Mouse (Mus musculus): ENCODE data around the gene Prickle3. TPM values are rescaled to one million over a fixed set of nuclear protein-coding genes. Genes with fewer than 3 reads are reported as not detected.
"Not testable (repeated sequence)": the region's sequence is repeated elsewhere in the genome, so short reads cannot be mapped to it uniquely, and the experiment has no call there.

The Prickle3 gene
- polyA plus RNA-seq, 1 experiment from 2014 or later, result 3.0 TPM

- Histone ChIP-seq H3K27me3 (replicated peaks) (no peaks in the 10 kb centered on the region), H3K9me3 (no peaks in the 10 kb centered on the region), H3K4me3 (0 out of 2 replicates have a peak overlapping the region, but pooled peaks have one; percentile 9), H3K9ac (no peak overlapping the region), H3K4me2 (replicated peaks) (peak overlapping the region; percentile 46), H3K27ac (no peak overlapping the region), H3K4me1 (no peaks in the 10 kb centered on the region), H3K36me3 (no peaks in the 10 kb centered on the region)
- 35% methylated on average over 28 of the region's 28 CpGs for WGBS
- ATAC-seq (ENCODE audit: low FRiP score, low read depth), result no peak
Observed at GRCm38 (mm10) chrX:7674284-7675000, 17.4 kb downstream of the Prickle3 start.

DNA sequence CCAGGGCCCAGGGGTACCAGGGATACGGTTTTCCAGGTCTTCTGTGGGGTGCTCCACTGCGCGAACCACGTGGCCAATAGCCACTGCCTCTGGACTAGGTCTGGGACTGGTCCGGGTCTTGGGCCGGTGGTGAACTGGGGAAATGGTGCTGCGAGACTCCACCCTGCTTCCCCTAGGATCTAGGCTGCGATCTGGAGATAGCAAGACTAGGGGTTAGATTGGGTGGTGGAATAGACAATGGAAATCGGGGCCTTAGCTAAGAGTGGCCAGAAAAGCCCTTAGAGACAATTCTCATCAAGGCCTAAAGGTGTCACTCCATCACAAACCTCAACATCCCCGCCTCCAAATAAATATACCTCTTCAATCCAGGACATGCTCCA, 17.9 kb downstream of the Prickle3 start:
- no peak overlapping the region for H3K9ac ChIP-seq
- WGBS, result 39% methylated on average over 10 of the region's 10 CpGs
- H3K4me3 ChIP-seq, result 0 out of 2 replicates have a peak overlapping the region, but pooled peaks have one; percentile 9

DNA sequence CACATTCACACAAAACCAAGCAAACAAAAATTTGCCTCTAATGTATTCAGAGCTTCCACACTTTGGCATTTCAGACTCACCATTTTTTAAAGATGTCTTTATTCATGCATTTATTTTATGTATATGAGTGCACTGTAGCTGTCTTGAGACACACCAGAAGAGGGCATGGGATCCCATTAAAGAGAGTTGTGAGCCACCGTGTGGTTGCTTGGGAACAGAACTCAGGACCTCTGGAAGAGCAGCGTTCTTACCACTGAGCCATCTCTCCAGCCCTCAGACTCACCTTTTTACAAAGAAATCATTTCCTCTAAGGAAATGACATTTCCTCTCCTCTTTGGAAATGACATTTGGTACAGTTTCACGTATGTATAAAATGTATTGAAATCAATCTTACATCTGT, 21.9 kb downstream of the Prickle3 start:
- no peak overlapping the region for H3K9ac ChIP-seq
- no peak overlapping the region for H3K27ac ChIP-seq
- no peaks in the 10 kb centered on the region for H3K9me3 ChIP-seq
- no peak overlapping the region for H3K4me3 ChIP-seq
- ATAC-seq (ENCODE audit: low FRiP score, low read depth), result no peak
- no peaks in the 10 kb centered on the region for H3K36me3 ChIP-seq
- no peaks in the 10 kb centered on the region for H3K4me1 ChIP-seq
- H3K4me2 ChIP-seq (replicated peaks), result no peak overlapping the region
- WGBS, result 50% methylated on average over 3 of the region's 3 CpGs
- no peaks in the 10 kb centered on the region; the same call in 1 of the 2 replicates for H3K27me3 ChIP-seq (replicated peaks)

More for the DNA sequence above, 17.9 kb downstream of the Prickle3 start:
- no peaks in the 10 kb centered on the region for H3K4me1 ChIP-seq
- H3K9me3 ChIP-seq, result no peaks in the 10 kb centered on the region
- ATAC-seq (ENCODE audit: low FRiP score, low read depth), result no peak
- H3K4me2 ChIP-seq (replicated peaks), result peak overlapping the region; percentile 46
- H3K27me3 ChIP-seq (replicated peaks), result no peaks in the 10 kb centered on the region
- H3K36me3 ChIP-seq, result no peaks in the 10 kb centered on the region
- no peak overlapping the region for H3K27ac ChIP-seq

DNA sequence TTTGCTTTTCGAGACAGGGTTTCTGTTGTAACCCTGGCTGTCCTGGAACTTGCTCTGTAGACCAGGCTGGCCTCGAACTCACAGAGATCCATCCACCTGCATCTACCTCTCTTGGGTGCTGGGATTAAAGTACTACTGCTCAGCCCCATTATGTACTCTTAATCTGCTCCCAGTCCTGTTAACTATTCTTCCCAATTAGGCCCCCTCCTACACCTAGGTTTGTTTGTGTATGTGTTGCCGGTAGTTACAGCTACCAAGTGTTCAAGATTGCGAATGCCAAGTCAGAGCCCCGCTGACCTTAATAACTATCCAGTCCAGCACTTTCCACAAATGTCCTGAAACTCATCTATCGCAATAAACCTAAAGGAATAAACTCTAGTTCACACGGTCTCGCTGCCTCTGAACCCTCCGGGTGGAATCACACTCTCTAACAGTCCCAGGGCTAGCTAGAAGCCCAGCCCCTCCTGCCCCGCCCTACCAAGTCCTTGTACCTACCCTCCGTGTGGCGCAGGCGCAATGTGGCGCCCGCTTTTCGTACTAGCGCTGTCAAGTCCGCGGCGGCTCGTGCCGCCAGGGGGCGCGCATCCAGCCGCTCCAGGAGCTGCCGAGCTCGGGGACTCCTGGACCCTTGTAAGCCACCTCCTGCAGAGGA, 22.5 kb downstream of the Prickle3 start:
- Histone ChIP-seq H3K27ac (no peak overlapping the region), H3K9ac (no peak overlapping the region), H3K4me1 (no peaks in the 10 kb centered on the region), H3K9me3 (no peaks in the 10 kb centered on the region), H3K36me3 (no peaks in the 10 kb centered on the region), H3K4me2 (replicated peaks) (peak overlapping the region; percentile 53), H3K4me3 (0 out of 2 replicates have a peak overlapping the region, but pooled peaks have one; percentile 2), H3K27me3 (replicated peaks) (no peaks in the 10 kb centered on the region; the same call in 1 of the 2 replicates)
- peak; percentile 91 for ATAC-seq (ENCODE audit: low FRiP score, low read depth)
- WGBS, result 23% methylated on average over 27 of the region's 27 CpGs

DNA sequence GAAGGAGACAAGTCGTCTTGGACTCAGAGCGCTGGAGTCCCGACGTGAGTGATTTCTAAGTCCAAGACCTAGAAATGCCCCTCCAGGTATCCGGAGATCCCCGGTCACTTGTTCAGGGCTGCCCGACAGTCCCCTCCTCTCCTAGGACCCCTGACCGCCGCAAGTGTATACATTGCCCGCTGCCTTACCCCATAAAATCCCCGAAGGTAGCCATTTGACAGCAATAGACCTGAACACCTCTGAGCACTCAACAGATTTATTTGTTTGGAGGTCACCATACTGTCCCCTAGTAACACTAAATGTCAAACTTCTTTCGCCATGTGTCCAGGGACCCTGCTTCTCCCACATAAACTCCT, 23.0 kb downstream of the Prickle3 start:
- Histone ChIP-seq H3K4me1 (no peaks in the 10 kb centered on the region), H3K4me3 (0 out of 2 replicates have a peak overlapping the region, but pooled peaks have one; percentile 2), H3K27ac (no peak overlapping the region), H3K36me3 (no peaks in the 10 kb centered on the region), H3K4me2 (replicated peaks) (peak overlapping the region; percentile 53), H3K9me3 (no peaks in the 10 kb centered on the region), H3K27me3 (replicated peaks) (no peaks in the 10 kb centered on the region; the same call in 1 of the 2 replicates), H3K9ac (no peak overlapping the region)
- peak; percentile 54; the same call in 1 of the 2 replicates for ATAC-seq (ENCODE audit: low FRiP score, low read depth)
- WGBS, result 18% methylated on average over 12 of the region's 12 CpGs

DNA sequence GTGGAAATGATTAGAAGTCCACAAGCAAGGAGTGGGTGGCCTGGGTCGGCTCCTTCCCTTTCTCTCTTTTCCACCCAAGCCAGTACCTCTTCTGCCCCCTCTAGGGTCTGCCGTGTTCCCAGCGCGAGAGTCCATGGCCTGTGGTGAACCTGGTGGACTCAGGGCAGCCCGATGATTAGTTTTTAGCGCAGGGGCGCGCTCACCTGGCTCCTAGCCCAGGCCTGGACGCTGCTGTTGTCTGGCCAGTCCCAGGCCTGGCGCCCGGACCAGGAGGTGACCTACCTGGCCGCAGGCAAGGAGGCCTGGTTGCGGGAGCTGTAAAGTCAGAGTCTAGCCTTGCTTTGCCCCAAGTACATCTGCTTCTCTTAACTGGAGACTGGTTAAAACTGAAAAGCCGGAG, 23.8 kb downstream of the Prickle3 start, which contains the start of gene Magix:
TSS of gene Magix (minus strand) at position 388 of the 400 bp plus-strand sequence.
- no peaks in the 10 kb centered on the region; the same call in 1 of the 2 replicates for H3K27me3 ChIP-seq (replicated peaks)
- ATAC-seq (ENCODE audit: low FRiP score, low read depth), result no peak
- no peaks in the 10 kb centered on the region for H3K4me1 ChIP-seq
- 74% methylated on average over 14 of the region's 14 CpGs for whole genome bisulfite sequencing
- no peak within 1 kb of the TSS for H3K4me3 ChIP-seq
- no peak within 1 kb of the TSS for H3K9ac ChIP-seq
- no peaks in the 10 kb centered on the region for H3K36me3 ChIP-seq
- H3K27ac ChIP-seq, result no peak within 1 kb of the TSS
- peak within 1 kb of the TSS; percentile 53 for H3K4me2 ChIP-seq (replicated peaks)
- no peaks in the 10 kb centered on the region for H3K9me3 ChIP-seq

- no peak overlapping the region for H3K9ac ChIP-seq
- H3K9me3 ChIP-seq, result no peaks in the 10 kb centered on the region
- no peaks in the 10 kb centered on the region for H3K27me3 ChIP-seq (replicated peaks)
- H3K4me2 ChIP-seq (replicated peaks), result no peak overlapping the region
- H3K4me1 ChIP-seq, result no peaks in the 10 kb centered on the region
- H3K27ac ChIP-seq, result no peak overlapping the region
- no peak overlapping the region for H3K4me3 ChIP-seq
- ATAC-seq (ENCODE audit: low FRiP score, low read depth), result no peak
- no peaks in the 10 kb centered on the region for H3K36me3 ChIP-seq
- WGBS, result 98% methylated on average over 2 of the region's 2 CpGs
Observed at GRCm38 (mm10) chrX:7688321-7688720, 31.3 kb downstream of the Prickle3 start.

DNA sequence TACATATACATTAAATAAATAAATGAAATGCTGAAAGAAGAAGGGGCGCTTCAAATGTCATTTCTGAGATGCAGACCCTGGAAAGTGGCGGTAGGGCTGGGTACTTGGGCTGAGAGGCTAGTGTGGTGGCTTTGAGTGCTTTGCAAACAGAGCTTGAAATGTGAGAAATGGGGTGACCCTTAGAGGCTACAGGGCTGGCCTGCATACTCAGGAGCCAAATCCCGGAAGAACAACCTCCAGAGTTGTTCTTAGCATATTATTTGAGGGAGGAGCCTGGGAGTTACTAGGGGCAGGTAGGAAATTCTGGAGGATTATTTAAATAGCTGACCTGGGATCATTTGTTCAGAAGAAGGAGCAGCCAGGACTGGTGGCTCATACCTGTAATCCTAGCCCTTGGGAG, 33.4 kb downstream of the Prickle3 start:
- Histone ChIP-seq H3K27ac (no peak overlapping the region), H3K4me3 (no peak overlapping the region), H3K27me3 (replicated peaks) (no peaks in the 10 kb centered on the region), H3K9ac (no peak overlapping the region), H3K9me3 (no peaks in the 10 kb centered on the region), H3K36me3 (no peaks in the 10 kb centered on the region), H3K4me2 (replicated peaks) (no peak overlapping the region), H3K4me1 (no peaks in the 10 kb centered on the region)
- no peak for ATAC-seq (ENCODE audit: low FRiP score, low read depth)
- WGBS, result 69% methylated on average over 3 of the region's 3 CpGs

DNA sequence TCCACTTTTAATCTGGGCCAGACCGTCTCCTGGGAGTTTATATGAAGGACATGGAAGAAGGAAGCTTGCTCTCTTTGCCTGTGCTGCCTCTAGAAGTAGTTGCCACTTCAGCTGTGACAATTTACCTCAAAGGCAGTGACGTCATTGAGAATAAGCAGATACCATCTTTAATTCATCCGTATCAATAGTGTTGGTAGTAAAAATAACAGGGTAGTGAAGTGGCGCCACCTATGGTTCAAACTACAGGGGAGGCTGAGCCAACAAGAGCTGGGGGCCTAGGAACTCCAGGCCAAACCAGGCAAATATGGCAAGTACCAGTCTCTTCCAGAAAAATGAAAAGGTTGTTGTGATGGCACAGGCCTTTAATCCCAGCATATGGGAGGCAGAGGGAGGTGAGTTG, 35.8 kb downstream of the Prickle3 start:
- no peaks in the 10 kb centered on the region for H3K9me3 ChIP-seq
- ATAC-seq (ENCODE audit: low FRiP score, low read depth), result no peak
- H3K4me1 ChIP-seq, result no peaks in the 10 kb centered on the region
- no peak overlapping the region for H3K4me3 ChIP-seq
- no peak overlapping the region for H3K27ac ChIP-seq
- H3K9ac ChIP-seq, result no peak overlapping the region
- WGBS, result 43% methylated on average over 4 of the region's 4 CpGs
- no peak overlapping the region for H3K4me2 ChIP-seq (replicated peaks)
- H3K36me3 ChIP-seq, result no peaks in the 10 kb centered on the region
- no peaks in the 10 kb centered on the region for H3K27me3 ChIP-seq (replicated peaks)

GRCm38 (mm10) chrX:7696520-7696919, 39.5 kb downstream of the Prickle3 start:
- peak; percentile 33 for ATAC-seq (ENCODE audit: low FRiP score, low read depth)
- H3K9me3 ChIP-seq, result no peaks in the 10 kb centered on the region
- H3K9ac ChIP-seq, result no peak overlapping the region
- peak overlapping the region; percentile 47; the same call in 1 of the 2 replicates for H3K4me3 ChIP-seq
- no peaks in the 10 kb centered on the region; the same call in 1 of the 2 replicates for H3K36me3 ChIP-seq
- no peak overlapping the region for H3K27ac ChIP-seq
- 36% methylated on average over 6 of the region's 6 CpGs for WGBS
- H3K4me2 ChIP-seq (replicated peaks), result peak overlapping the region; percentile 44
- no peaks in the 10 kb centered on the region for H3K27me3 ChIP-seq (replicated peaks)
- no peaks in the 10 kb centered on the region for H3K4me1 ChIP-seq

DNA sequence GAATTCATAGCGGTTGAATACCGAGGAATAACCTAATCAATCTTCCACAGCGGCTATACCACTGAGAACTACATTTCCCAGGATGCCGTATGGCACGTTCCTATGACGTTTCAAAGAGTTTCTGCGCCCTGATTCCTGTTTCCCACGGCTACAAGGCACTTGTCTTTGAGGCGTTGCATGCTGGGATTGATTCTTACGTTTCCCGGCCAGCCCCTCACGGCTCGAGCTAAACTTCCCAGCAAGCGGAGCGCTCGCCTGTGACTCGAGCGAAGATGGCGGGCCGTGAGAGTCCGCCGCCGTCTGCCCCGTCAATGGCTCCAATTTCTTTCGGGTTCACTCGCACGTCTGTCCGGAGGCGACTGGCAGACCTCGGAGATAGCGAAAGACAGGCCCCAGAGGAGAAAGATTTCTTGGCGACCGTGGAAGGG, 39.9 kb downstream of the Prickle3 start, which contains the start of gene Gpkow:
TSS of gene Gpkow (plus strand) at position 178 of the 428 bp plus-strand sequence.
- no peaks in the 10 kb centered on the region; the same call in 1 of the 2 replicates for H3K36me3 ChIP-seq

DNA sequence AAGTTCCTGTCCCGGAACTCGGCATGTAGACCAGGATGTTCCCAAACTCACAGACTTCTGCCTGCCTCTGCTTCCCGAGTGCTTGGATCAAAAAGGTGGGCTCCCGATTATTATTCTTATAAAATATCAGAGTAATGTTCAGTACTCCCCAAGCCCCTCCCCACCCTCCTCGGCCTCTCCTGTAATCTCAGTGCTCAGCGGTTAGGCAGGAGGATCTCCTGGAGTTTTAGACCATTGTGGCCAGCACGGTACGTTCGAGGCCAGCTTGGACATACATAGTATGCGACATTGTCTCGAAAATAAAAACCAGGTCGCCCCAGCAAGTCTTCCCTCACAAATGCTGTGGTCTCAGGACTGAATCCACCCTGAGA, 56.7 kb downstream of the Prickle3 start:
- 0 out of 2 replicates have a peak overlapping the region, but pooled peaks have one; percentile 16 for H3K4me3 ChIP-seq
- peak overlapping the region; percentile 52 for H3K4me2 ChIP-seq (replicated peaks)
- H3K4me1 ChIP-seq; H3K27me3 ChIP-seq (replicated peaks); H3K9me3 ChIP-seq; H3K9ac ChIP-seq; ATAC-seq (ENCODE audit: low FRiP score, low read depth); H3K36me3 ChIP-seq; H3K27ac ChIP-seq: not testable (repeated sequence)
- 36% methylated on average over 6 of the region's 12 CpGs for WGBS

More for the DNA sequence above, 39.9 kb downstream of the Prickle3 start, which contains the start of gene Gpkow:
- peak within 1 kb of the TSS; percentile 59 for H3K9ac ChIP-seq
- peak within 1 kb of the TSS; percentile 47 for H3K4me3 ChIP-seq
- no peaks in the 10 kb centered on the region for H3K9me3 ChIP-seq
- H3K27ac ChIP-seq, result no peak within 1 kb of the TSS
- H3K27me3 ChIP-seq (replicated peaks), result no peaks in the 10 kb centered on the region
- H3K4me1 ChIP-seq, result no peaks in the 10 kb centered on the region
- peak within 1 kb of the TSS; percentile 59 for H3K4me2 ChIP-seq (replicated peaks)
- ATAC-seq (ENCODE audit: low FRiP score, low read depth), result peak; percentile 93
- WGBS, result 21% methylated on average over 33 of the region's 33 CpGs

All from neural tube, embryonic 12.5 days (tissue).